Mouse (Mus musculus): Measurements from ENCODE around the gene Nod2. TPM values are rescaled to one million over a fixed set of nuclear protein-coding genes. Genes with fewer than 3 reads are reported as not detected.
A peak's percentile ranks its signal among the peaks of the same experiment; 100 is the strongest.

Gene Nod2
- polyA plus RNA-seq, 1 experiment from 2014 or later, result 0.19 TPM

DNA sequence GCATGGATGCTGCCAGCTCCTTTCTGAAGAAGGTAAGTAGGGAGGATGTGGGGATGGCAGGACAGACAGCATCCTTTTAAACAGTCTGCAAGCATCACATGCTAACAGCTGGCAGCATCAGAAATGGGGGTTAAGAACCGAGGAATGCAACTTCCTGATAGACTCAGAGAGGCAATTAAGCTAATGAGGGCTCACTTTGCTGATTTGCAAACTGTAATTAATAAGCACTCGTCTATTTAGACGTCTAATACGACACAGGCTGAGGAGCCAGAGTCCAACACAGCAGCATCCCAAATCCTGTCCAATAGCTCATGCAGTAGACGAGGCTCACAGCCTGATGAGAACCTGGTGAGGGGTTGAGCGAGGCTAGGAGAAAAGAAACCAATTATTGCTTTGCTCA lies 36.8 kb upstream of the Nod2 start:
- no peak overlapping the region for H3K4me2 ChIP-seq (ENCODE audit: low read depth, low read length)
- H3K27me3 ChIP-seq (replicated peaks; ENCODE audit: control insufficient read depth, insufficient read depth, low read length), result no peaks in the 10 kb centered on the region
- no peaks in the 10 kb centered on the region for H3K36me3 ChIP-seq (ENCODE audit: control insufficient read depth, insufficient read depth, low read length)
- no peaks in the 10 kb centered on the region for H3K9me3 ChIP-seq (ENCODE audit: control insufficient read depth, low read length)
- H3K9ac ChIP-seq (ENCODE audit: low read depth, low read length), result no peak overlapping the region
- H3K4me1 ChIP-seq (ENCODE audit: control insufficient read depth, insufficient read depth, low read length), result peaks cover 4% of the 10 kb centered on the region
- no peak overlapping the region for H3K4me3 ChIP-seq (ENCODE audit: low read depth, low read length)
- ATAC-seq (ENCODE audit: low read depth) (no peak), DNase-seq (ENCODE audit: low spot score) (no peak)
- 65% methylated on average over 6 of the region's 6 CpGs for WGBS
- H3K27ac ChIP-seq (replicated peaks; ENCODE audit: low read depth, low read length), result no peak overlapping the region

DNA sequence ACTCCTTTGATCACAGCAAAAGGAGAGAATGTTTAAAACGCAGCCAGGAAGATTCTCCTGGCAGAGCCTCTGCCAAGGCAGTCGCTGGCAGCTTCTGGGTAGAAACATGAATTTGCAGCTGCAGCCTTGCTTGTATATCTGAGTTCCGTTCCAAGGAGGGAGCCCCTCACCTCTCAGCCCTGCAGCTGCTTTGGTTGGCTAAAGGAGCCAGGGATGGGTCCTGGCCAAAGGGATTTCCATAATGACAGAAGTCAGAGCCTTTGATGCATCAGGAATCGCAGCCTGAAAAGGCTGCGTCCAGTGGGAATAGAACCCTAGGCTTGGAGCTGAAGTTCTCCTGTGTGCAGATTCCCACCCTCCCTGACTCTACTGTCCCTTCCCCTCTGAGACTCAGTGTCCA lies 32.1 kb upstream of the Nod2 start:
- H3K27me3 ChIP-seq (replicated peaks; ENCODE audit: control insufficient read depth, insufficient read depth, low read length), result no peaks in the 10 kb centered on the region

GRCm38 (mm10) chr8:88618612-88619011 lies 28.5 kb upstream of the Nod2 start:
- no peak for ATAC-seq (ENCODE audit: low read depth)

More for the DNA sequence above, 32.1 kb upstream of the Nod2 start:
- Histone ChIP-seq H3K4me2 (ENCODE audit: low read depth, low read length) (no peak overlapping the region), H3K27ac (replicated peaks; ENCODE audit: low read depth, low read length) (no peak overlapping the region), H3K9me3 (ENCODE audit: control insufficient read depth, low read length) (no peaks in the 10 kb centered on the region), H3K4me1 (ENCODE audit: control insufficient read depth, insufficient read depth, low read length) (no peaks in the 10 kb centered on the region), H3K9ac (ENCODE audit: low read depth, low read length) (no peak overlapping the region), H3K36me3 (ENCODE audit: control insufficient read depth, insufficient read depth, low read length) (no peaks in the 10 kb centered on the region), H3K4me3 (ENCODE audit: low read depth, low read length) (no peak overlapping the region)
- DNase-seq (ENCODE audit: low spot score) (no peak), ATAC-seq (ENCODE audit: low read depth) (no peak)
- 65% methylated on average over 5 of the region's 5 CpGs for WGBS

DNA sequence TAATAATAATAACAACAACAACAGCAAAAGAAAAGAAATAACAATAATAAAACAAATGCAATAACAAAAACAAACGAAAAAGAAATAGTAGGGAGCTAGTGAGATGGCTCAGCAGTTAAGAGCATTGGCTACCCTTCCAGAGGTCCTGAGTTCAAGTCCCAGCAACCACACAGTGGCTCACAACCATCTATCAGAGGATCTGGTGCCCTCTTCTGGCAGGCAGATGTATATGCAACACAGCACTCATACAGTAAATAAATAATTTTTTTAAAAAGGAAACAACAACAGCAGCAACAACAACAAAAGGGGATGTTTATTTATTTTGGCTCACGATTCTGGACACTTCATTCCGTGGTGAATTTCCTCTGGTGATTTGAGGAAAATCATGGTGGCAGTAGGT lies 27.6 kb upstream of the Nod2 start:
- 70% methylated on average over 3 of the region's 3 CpGs for WGBS
- Histone ChIP-seq H3K9me3 (ENCODE audit: control insufficient read depth, low read length) (no peaks in the 10 kb centered on the region), H3K36me3 (ENCODE audit: control insufficient read depth, insufficient read depth, low read length) (no peaks in the 10 kb centered on the region), H3K9ac (ENCODE audit: low read depth, low read length) (no peak overlapping the region), H3K4me1 (ENCODE audit: control insufficient read depth, insufficient read depth, low read length) (no peaks in the 10 kb centered on the region), H3K27me3 (replicated peaks; ENCODE audit: control insufficient read depth, insufficient read depth, low read length) (no peaks in the 10 kb centered on the region), H3K4me2 (ENCODE audit: low read depth, low read length) (no peak overlapping the region), H3K27ac (replicated peaks; ENCODE audit: low read depth, low read length) (no peak overlapping the region), H3K4me3 (ENCODE audit: low read depth, low read length) (no peak overlapping the region)
- DNase-seq (ENCODE audit: low spot score), result no peak
- no peak for ATAC-seq (ENCODE audit: low read depth)

More at GRCm38 (mm10) chr8:88618612-88619011, 28.5 kb upstream of the Nod2 start:
- Histone ChIP-seq H3K4me2 (ENCODE audit: low read depth, low read length) (no peak overlapping the region), H3K36me3 (ENCODE audit: control insufficient read depth, insufficient read depth, low read length) (no peaks in the 10 kb centered on the region), H3K9me3 (ENCODE audit: control insufficient read depth, low read length) (no peaks in the 10 kb centered on the region), H3K9ac (ENCODE audit: low read depth, low read length) (no peak overlapping the region), H3K27me3 (replicated peaks; ENCODE audit: control insufficient read depth, insufficient read depth, low read length) (no peaks in the 10 kb centered on the region), H3K4me1 (ENCODE audit: control insufficient read depth, insufficient read depth, low read length) (no peaks in the 10 kb centered on the region), H3K27ac (replicated peaks; ENCODE audit: low read depth, low read length) (no peak overlapping the region), H3K4me3 (ENCODE audit: low read depth, low read length) (no peak overlapping the region)
- 73% methylated on average over 5 of the region's 5 CpGs for WGBS
- no peak for DNase-seq (ENCODE audit: low spot score)

- H3K36me3 ChIP-seq (ENCODE audit: control insufficient read depth, insufficient read depth, low read length), result no peaks in the 10 kb centered on the region
- no peak overlapping the region for H3K4me2 ChIP-seq (ENCODE audit: low read depth, low read length)
- DNase-seq (ENCODE audit: low spot score) (no peak), ATAC-seq (ENCODE audit: low read depth) (no peak)
- H3K27ac ChIP-seq (replicated peaks; ENCODE audit: low read depth, low read length), result no peak overlapping the region
- H3K4me3 ChIP-seq (ENCODE audit: low read depth, low read length), result no peak overlapping the region
- 63% methylated on average over 5 of the region's 5 CpGs for whole genome bisulfite sequencing
- H3K9ac ChIP-seq (ENCODE audit: low read depth, low read length), result no peak overlapping the region
- H3K4me1 ChIP-seq (ENCODE audit: control insufficient read depth, insufficient read depth, low read length), result no peaks in the 10 kb centered on the region
- H3K27me3 ChIP-seq (replicated peaks; ENCODE audit: control insufficient read depth, insufficient read depth, low read length), result 0 out of 2 replicates have a peak, but pooled peaks cover 6% of the 10 kb centered on the region
- H3K9me3 ChIP-seq (ENCODE audit: control insufficient read depth, low read length), result no peaks in the 10 kb centered on the region
These were observed 26.2 kb upstream of the Nod2 start for GRCm38 (mm10) chr8:88620931-88621330.

DNA sequence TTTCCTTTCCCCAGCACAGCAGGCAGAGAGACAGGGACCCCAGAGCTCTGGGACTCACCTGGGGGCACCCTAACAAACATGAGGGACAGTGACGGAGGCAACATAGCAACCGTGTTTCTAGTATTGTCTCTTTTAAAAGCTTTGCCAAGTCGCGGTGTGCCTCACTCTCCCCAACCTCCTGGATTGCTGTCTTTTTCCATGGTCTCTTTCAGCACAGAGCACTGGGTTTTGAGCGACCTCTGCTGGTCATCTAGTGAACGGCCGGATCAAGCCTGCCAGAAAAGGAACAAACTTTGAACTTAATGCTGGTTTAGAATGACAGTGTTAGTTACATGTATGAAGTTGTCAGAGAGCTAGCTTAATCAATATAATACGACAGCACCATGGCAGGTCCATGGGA lies 25.7 kb upstream of the Nod2 start:
- ATAC-seq (ENCODE audit: low read depth) (peak; percentile 55), DNase-seq (ENCODE audit: low spot score) (peak; percentile 75)
- 2% methylated on average over 8 of the region's 8 CpGs for WGBS
- H3K27ac ChIP-seq (replicated peaks; ENCODE audit: low read depth, low read length), result no peak overlapping the region
- H3K4me2 ChIP-seq (ENCODE audit: low read depth, low read length), result no peak overlapping the region
- no peaks in the 10 kb centered on the region for H3K4me1 ChIP-seq (ENCODE audit: control insufficient read depth, insufficient read depth, low read length)
- H3K9me3 ChIP-seq (ENCODE audit: control insufficient read depth, low read length), result no peaks in the 10 kb centered on the region
- no peak overlapping the region for H3K9ac ChIP-seq (ENCODE audit: low read depth, low read length)
- H3K27me3 ChIP-seq (replicated peaks; ENCODE audit: control insufficient read depth, insufficient read depth, low read length), result peaks cover 9% of the 10 kb centered on the region; the same call in 1 of the 2 replicates
- no peaks in the 10 kb centered on the region for H3K36me3 ChIP-seq (ENCODE audit: control insufficient read depth, insufficient read depth, low read length)
- no peak overlapping the region for H3K4me3 ChIP-seq (ENCODE audit: low read depth, low read length)

DNA sequence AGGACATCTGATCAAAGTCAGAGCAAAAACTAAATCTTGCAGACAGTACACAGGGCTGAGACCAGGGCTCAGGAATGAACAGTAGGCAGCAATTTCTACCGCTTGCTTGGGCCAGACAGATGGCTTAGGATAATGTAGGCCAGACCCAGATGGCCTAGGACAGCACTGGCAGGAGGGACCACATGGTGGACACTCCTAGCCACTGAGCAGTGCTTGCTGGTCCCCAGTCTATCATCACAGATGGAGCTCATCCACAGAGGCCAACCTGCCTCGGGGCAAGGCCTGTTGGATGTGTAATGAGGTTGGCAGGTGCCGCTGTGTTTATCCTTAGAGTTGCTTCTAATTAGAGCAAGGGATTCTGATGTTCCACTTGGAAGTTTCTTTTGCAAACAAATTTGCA lies 23.8 kb upstream of the Nod2 start:
- Histone ChIP-seq H3K4me2 (ENCODE audit: low read depth, low read length) (no peak overlapping the region), H3K27ac (replicated peaks; ENCODE audit: low read depth, low read length) (no peak overlapping the region), H3K9me3 (ENCODE audit: control insufficient read depth, low read length) (no peaks in the 10 kb centered on the region), H3K36me3 (ENCODE audit: control insufficient read depth, insufficient read depth, low read length) (no peaks in the 10 kb centered on the region), H3K4me1 (ENCODE audit: control insufficient read depth, insufficient read depth, low read length) (peaks cover 5% of the 10 kb centered on the region; the same call in 1 of the 2 replicates), H3K27me3 (replicated peaks; ENCODE audit: control insufficient read depth, insufficient read depth, low read length) (peaks cover 14% of the 10 kb centered on the region; the same call in 1 of the 2 replicates), H3K4me3 (ENCODE audit: low read depth, low read length) (no peak overlapping the region), H3K9ac (ENCODE audit: low read depth, low read length) (no peak overlapping the region)
- WGBS, result 60% methylated on average over 3 of the region's 3 CpGs
- ATAC-seq (ENCODE audit: low read depth) (no peak), DNase-seq (ENCODE audit: low spot score) (no peak)

DNA sequence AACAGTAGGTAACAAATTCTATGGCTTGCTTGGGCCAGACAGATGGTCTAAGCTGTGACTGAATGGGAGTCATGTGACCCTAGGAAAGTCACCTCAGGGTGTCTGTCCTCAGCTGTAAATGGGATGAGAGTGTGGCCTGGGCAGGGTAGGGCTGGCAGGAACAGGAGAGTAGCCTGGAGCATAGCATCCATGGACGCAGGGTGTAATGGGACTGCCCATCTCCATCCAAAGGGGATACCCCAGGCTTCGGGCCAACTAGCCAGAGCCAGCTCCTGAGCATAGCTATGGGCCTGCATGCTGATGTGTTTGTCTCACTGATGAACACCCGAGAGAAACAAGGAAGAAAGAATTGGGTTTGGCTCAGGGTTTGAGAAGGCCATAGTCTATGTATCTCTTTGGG lies 22.8 kb upstream of the Nod2 start:
- no peak for DNase-seq (ENCODE audit: low spot score)
- WGBS, result 85% methylated on average over 3 of the region's 3 CpGs
- ATAC-seq (ENCODE audit: low read depth), result no peak
- Histone ChIP-seq H3K9me3 (ENCODE audit: control insufficient read depth, low read length) (no peaks in the 10 kb centered on the region), H3K9ac (ENCODE audit: low read depth, low read length) (no peak overlapping the region), H3K27me3 (replicated peaks; ENCODE audit: control insufficient read depth, insufficient read depth, low read length) (peaks cover 14% of the 10 kb centered on the region; the same call in 1 of the 2 replicates), H3K27ac (replicated peaks; ENCODE audit: low read depth, low read length) (no peak overlapping the region), H3K4me1 (ENCODE audit: control insufficient read depth, insufficient read depth, low read length) (peaks cover 7% of the 10 kb centered on the region; the same call in 1 of the 2 replicates), H3K4me3 (ENCODE audit: low read depth, low read length) (no peak overlapping the region), H3K4me2 (ENCODE audit: low read depth, low read length) (no peak overlapping the region), H3K36me3 (ENCODE audit: control insufficient read depth, insufficient read depth, low read length) (no peaks in the 10 kb centered on the region)

DNA sequence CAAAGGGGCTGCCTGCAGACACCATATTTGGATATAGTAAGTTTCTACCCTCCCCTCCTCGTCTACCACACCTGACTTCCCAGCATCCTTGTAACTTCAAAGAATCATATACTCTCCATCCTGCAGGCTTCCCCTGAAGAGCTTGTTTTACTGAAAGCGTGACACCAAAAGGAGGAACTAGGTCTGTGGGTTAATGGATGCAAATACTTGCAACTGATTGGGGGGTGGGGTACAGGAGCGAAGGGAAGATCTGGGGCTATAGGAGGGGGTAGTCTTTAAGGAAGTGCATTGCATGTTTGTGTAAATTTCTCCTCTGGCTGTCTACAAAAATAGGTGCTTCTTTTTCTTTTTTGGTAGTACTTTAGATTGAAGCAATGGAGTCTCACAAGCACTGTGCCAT lies 20.7 kb upstream of the Nod2 start:
- no peaks in the 10 kb centered on the region for H3K36me3 ChIP-seq (ENCODE audit: control insufficient read depth, insufficient read depth, low read length)
- H3K9me3 ChIP-seq (ENCODE audit: control insufficient read depth, low read length), result no peaks in the 10 kb centered on the region
- no peak overlapping the region for H3K27ac ChIP-seq (replicated peaks; ENCODE audit: low read depth, low read length)
- H3K27me3 ChIP-seq (replicated peaks; ENCODE audit: control insufficient read depth, insufficient read depth, low read length), result peaks cover 14% of the 10 kb centered on the region; the same call in 1 of the 2 replicates
- H3K9ac ChIP-seq (ENCODE audit: low read depth, low read length), result peak overlapping the region; percentile 83; the same call in 1 of the 2 replicates
- ATAC-seq (ENCODE audit: low read depth) (no peak), DNase-seq (ENCODE audit: low spot score) (no peak)
- H3K4me1 ChIP-seq (ENCODE audit: control insufficient read depth, insufficient read depth, low read length), result peaks cover 7% of the 10 kb centered on the region; the same call in 1 of the 2 replicates
- no peak overlapping the region for H3K4me3 ChIP-seq (ENCODE audit: low read depth, low read length)
- WGBS, result 66% methylated on average over 3 of the region's 3 CpGs
- 0 out of 2 replicates have a peak overlapping the region, but pooled peaks have one; percentile 93 for H3K4me2 ChIP-seq (ENCODE audit: low read depth, low read length)
